Mouse (Mus musculus): ENCODE results near the gene B9d2. TPM values are rescaled to one million over a fixed set of nuclear protein-coding genes. Genes with fewer than 3 reads are reported as not detected.

The B9d2 gene
- polyA plus RNA-seq, 1 experiment from 2014 or later, result 16.0 TPM

DNA sequence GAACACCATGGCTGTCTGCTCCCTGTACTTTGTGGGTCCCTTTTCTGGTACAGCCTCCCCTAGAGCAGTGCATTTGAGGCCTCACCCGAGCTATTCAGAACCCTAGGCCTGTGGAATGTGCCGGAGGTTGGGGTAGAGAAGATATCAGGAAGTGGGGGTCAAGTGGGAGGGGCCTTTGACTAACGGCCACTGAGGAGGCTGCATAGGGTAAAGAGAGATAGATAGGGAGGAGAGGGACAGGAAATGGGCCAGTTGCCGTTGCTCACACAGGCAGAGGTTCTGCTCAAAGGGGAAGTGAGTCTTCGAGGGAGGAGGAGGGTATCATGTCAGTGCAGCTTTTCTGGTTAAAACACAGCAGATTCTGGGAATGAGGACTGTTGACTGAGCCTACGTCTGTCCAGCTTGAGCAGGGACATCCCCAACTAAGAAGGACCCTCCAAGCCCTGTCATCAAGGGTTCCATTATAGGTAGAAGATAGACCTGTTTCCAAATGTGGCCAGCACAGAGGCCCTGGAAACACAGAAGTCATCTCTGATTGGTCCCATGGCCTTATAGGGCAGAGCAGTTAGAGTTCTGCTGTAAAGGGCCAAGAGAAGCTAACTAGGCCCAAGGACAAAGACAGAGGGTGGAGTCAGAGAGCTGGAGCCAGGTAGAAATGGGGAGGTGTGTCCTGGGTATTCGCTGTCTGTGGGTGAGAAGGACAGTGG is 3.0 kb downstream of the B9d2 start:
- DNase-seq (peak; percentile 70), ATAC-seq (0 out of 2 replicates have a peak, but pooled peaks have one; percentile 1)
- peaks cover 62% of the 10 kb centered on the region for H3K4me1 ChIP-seq (ENCODE audit: insufficient read depth)
- WGBS (ENCODE audit: insufficient replicate concordance), result 29% methylated on average over 7 of the region's 7 CpGs
- no peaks in the 10 kb centered on the region for H3K9me3 ChIP-seq (ENCODE audit: low read length)
- H3K27ac ChIP-seq (ENCODE audit: low read depth), result peak overlapping the region; percentile 98
- peak overlapping the region; percentile 22; the same call in 1 of the 2 replicates for H3K4me2 ChIP-seq (ENCODE audit: low read depth, low read length)
- peak overlapping the region; percentile 39; the same call in 1 of the 2 replicates for H3K9ac ChIP-seq (replicated peaks)
- H3K27me3 ChIP-seq (ENCODE audit: insufficient read depth, low read length), result no peaks in the 10 kb centered on the region
- TF ChIP-seq CTCF (IDR thresholded peaks at IDR 0.05; ENCODE audit: low read depth), result no peak
- peak; percentile 77 for TF ChIP-seq EP300 (IDR thresholded peaks at IDR 0.05; ENCODE audit: low read depth)
- no peak overlapping the region for H3K4me3 ChIP-seq (ENCODE audit: low read depth, low read length)
- no peaks in the 10 kb centered on the region for H3K36me3 ChIP-seq (replicated peaks; ENCODE audit: insufficient read depth, low read length)

- Histone ChIP-seq H3K9me3 (ENCODE audit: low read length) (no peaks in the 10 kb centered on the region), H3K4me3 (ENCODE audit: low read depth, low read length) (no peak overlapping the region), H3K27ac (ENCODE audit: low read depth) (0 out of 2 replicates have a peak overlapping the region, but pooled peaks have one; percentile 98), H3K4me1 (ENCODE audit: insufficient read depth) (peaks cover 58% of the 10 kb centered on the region), H3K36me3 (replicated peaks; ENCODE audit: insufficient read depth, low read length) (no peaks in the 10 kb centered on the region), H3K27me3 (ENCODE audit: insufficient read depth, low read length) (no peaks in the 10 kb centered on the region), H3K9ac (replicated peaks) (no peak overlapping the region), H3K4me2 (ENCODE audit: low read depth, low read length) (no peak overlapping the region)
- TF ChIP-seq EP300 (IDR thresholded peaks at IDR 0.05; ENCODE audit: low read depth) (no peak), CTCF (IDR thresholded peaks at IDR 0.05; ENCODE audit: low read depth) (no peak)
- DNase-seq (no peak), ATAC-seq (no peak)
- WGBS (ENCODE audit: insufficient replicate concordance), result 85% methylated on average over 6 of the region's 6 CpGs
These were observed 4.1 kb downstream of the B9d2 start for GRCm38 (mm10) chr7:25684659-25685058.

DNA sequence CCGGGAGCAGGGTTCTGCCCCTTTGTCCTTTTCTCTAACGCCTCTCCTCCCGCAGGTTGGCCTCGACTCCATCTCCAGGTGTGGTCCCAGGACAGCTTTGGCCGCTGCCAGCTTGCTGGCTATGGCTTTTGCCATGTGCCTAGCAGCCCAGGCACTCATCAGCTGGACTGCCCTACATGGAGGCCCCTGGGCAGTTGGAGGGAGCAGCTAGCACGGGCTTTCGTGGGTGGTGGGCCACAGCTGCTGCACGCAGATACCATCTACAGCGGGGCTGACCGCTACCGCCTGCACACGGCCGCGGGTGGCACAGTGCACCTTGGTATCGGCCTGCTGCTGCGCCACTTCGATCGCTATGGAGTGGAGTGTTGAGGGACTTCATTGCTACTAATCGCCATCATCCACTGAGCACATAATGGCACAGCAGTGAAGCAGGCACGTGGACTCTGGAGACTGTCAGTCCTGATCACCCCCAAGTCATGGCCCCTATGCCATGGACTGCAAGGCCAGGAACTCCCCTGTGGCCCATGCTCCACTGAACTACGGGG is 5.4 kb downstream of the B9d2 start:
- no peaks in the 10 kb centered on the region for H3K27me3 ChIP-seq (ENCODE audit: insufficient read depth, low read length)
- H3K27ac ChIP-seq (ENCODE audit: low read depth), result peak overlapping the region; percentile 97
- no peaks in the 10 kb centered on the region for H3K9me3 ChIP-seq (ENCODE audit: low read length)
- TF ChIP-seq CTCF (IDR thresholded peaks at IDR 0.05; ENCODE audit: low read depth), result no peak
- no peak for TF ChIP-seq EP300 (IDR thresholded peaks at IDR 0.05; ENCODE audit: low read depth)
- peaks cover 2% of the 10 kb centered on the region; the same call in 1 of the 2 replicates for H3K36me3 ChIP-seq (replicated peaks; ENCODE audit: insufficient read depth, low read length)
- ATAC-seq (no peak), DNase-seq (no peak)
- peak overlapping the region; percentile 86 for H3K4me3 ChIP-seq (ENCODE audit: low read depth, low read length)
- WGBS (ENCODE audit: insufficient replicate concordance), result 59% methylated on average over 21 of the region's 21 CpGs
- H3K9ac ChIP-seq (replicated peaks), result peak overlapping the region; percentile 83
- H3K4me1 ChIP-seq (ENCODE audit: insufficient read depth), result peaks cover 55% of the 10 kb centered on the region
- H3K4me2 ChIP-seq (ENCODE audit: low read depth, low read length), result peak overlapping the region; percentile 93

- DNase-seq (peak; percentile 84), ATAC-seq (peak; percentile 35)
- peaks cover 47% of the 10 kb centered on the region for H3K4me1 ChIP-seq (ENCODE audit: insufficient read depth)
- no peaks in the 10 kb centered on the region for H3K9me3 ChIP-seq (ENCODE audit: low read length)
- H3K4me2 ChIP-seq (ENCODE audit: low read depth, low read length), result peak within 1 kb of the TSS; percentile 93
- no peaks in the 10 kb centered on the region for H3K27me3 ChIP-seq (ENCODE audit: insufficient read depth, low read length)
- TF ChIP-seq EP300 (IDR thresholded peaks at IDR 0.05; ENCODE audit: low read depth) (no peak), CTCF (IDR thresholded peaks at IDR 0.05; ENCODE audit: low read depth) (peak; percentile 77)
- peak within 1 kb of the TSS; percentile 86 for H3K4me3 ChIP-seq (ENCODE audit: low read depth, low read length)
- WGBS (ENCODE audit: insufficient replicate concordance), result under 1% methylated on average over 38 of the region's 69 CpGs
- H3K9ac ChIP-seq (replicated peaks), result peak within 1 kb of the TSS; percentile 83
- peaks cover 4% of the 10 kb centered on the region; the same call in 1 of the 2 replicates for H3K36me3 ChIP-seq (replicated peaks; ENCODE audit: insufficient read depth, low read length)
- peak within 1 kb of the TSS; percentile 97 for H3K27ac ChIP-seq (ENCODE audit: low read depth)
These were observed 6.3 kb downstream of the B9d2 start, which contains the start of gene Tgfb1 for GRCm38 (mm10) chr7:25686680-25687531. Tgfb1 (plus strand) TSS chr7:25687002.

DNA sequence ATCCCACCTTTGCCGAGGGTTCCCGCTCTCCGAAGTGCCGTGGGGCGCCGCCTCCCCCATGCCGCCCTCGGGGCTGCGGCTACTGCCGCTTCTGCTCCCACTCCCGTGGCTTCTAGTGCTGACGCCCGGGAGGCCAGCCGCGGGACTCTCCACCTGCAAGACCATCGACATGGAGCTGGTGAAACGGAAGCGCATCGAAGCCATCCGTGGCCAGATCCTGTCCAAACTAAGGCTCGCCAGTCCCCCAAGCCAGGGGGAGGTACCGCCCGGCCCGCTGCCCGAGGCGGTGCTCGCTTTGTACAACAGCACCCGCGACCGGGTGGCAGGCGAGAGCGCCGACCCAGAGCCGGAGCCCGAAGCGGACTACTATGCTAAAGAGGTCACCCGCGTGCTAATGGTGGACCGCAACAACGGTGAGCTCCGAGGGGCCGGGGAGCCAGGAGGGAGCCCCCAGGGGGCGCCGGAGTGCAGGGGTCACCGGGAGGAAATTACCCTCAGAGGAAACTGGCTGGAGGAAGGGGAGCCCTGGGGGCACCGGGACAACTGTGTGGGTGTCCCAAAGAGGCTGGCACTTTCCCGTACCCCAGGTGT is 7.3 kb downstream of the B9d2 start:
- TF ChIP-seq EP300 (IDR thresholded peaks at IDR 0.05; ENCODE audit: low read depth), result no peak
- TF ChIP-seq CTCF (IDR thresholded peaks at IDR 0.05; ENCODE audit: low read depth), result peak; percentile 63
- Histone ChIP-seq H3K36me3 (replicated peaks; ENCODE audit: insufficient read depth, low read length) (peaks cover 4% of the 10 kb centered on the region; the same call in 1 of the 2 replicates), H3K9me3 (ENCODE audit: low read length) (no peaks in the 10 kb centered on the region), H3K4me2 (ENCODE audit: low read depth, low read length) (peak overlapping the region; percentile 93), H3K9ac (replicated peaks) (peak overlapping the region; percentile 83), H3K27ac (ENCODE audit: low read depth) (peak overlapping the region; percentile 97), H3K27me3 (ENCODE audit: insufficient read depth, low read length) (no peaks in the 10 kb centered on the region), H3K4me1 (ENCODE audit: insufficient read depth) (peaks cover 38% of the 10 kb centered on the region), H3K4me3 (ENCODE audit: low read depth, low read length) (peak overlapping the region; percentile 86)
- ATAC-seq, result no peak
- under 1% methylated on average over 45 of the region's 47 CpGs for WGBS (ENCODE audit: insufficient replicate concordance)
- DNase-seq, result peak; percentile 77

All from liver, postnatal 0 days (tissue).